Mouse (Mus musculus) layer of hippocampus, postnatal 25 days (tissue): ENCODE data around the gene Irf1. TPM values are rescaled to one million over a fixed set of nuclear protein-coding genes. Genes with fewer than 3 reads are reported as not detected.
A peak's percentile ranks its signal among the peaks of the same experiment; 100 is the strongest.

Source experiments
- DNase-seq, 2 experiments: peaks; one replicate each; pipeline ENCODE4 v3.0.0; 2022; ENCODE audit warnings: mixed read lengths in 2 of 2, low spot score in 1 of 2; ENCODE audit errors: extremely low spot score in 1 of 2
- total RNA-seq, 2 experiments: library from RNA; stranded (reverse); gene quantifications; 2 replicates each; pipeline ENCODE4 v1.2.3; 2021

The Irf1 gene
- total RNA-seq, 2 experiments from 2014 or later, result 7.6 to 7.7 TPM

DNA sequence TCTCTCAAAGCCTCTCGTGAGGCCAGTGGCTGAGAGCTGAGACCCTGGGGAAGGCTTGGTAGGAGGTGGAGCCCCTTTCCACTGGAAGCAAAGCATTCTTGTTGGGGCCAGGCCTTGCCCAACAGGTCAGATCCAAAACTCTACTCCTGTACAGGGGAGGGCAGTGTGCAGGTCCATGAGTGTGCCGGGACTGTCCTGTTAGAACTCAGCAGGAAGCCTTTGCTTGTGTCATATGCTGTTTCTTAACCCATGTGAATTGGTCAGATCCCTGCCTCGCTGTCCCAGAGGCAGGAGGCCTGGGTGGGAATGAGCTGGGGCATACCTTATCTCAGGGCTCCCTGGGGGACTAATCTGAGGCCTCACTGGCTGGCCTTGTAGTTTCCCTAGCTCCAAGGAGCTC lies 10.4 kb downstream of the Irf1 start:
- no peak for DNase-seq

- no peak for DNase-seq
Measured at GRCm38 (mm10) chr11:53781201-53781775, 11.5 kb downstream of the Irf1 start.

DNA sequence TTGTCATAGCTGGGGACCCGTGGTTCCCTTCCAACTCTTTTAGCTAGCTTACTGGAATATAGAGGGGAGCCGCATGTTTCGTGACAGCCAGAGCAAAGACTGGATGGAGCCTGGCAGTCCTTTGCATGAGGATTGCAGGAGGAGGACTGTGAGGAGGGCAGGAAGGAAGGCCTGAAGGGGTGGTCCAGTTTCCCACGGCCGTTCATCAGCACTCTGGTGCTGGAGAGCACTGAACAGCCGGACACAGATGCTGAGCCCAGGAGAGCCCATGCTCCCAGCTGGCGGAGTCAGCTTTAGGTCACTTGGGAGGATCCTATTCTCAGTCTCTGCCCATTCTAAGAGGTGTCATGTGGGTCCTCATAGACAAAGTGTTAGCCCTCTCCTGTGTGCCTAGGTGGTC lies 12.2 kb downstream of the Irf1 start:
- DNase-seq, result no peak

DNA sequence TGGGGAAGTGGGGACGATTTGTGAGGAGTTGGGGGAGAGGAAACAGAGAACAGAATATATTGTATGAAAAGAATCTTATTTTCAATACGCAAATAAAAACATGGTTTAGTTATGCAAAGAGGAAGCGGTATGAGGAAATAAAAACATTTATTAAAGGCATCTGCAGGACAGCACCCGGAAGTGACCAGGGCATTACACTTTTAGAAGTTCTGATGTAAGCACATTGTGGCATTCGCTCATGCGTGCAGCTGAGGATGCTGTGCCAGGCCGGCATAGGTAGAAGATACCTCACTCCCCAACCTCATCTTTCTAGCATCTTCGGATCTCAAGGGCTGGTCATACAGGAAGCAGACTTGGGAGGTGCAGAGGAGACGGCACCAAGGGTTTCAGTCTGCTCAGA lies 13.5 kb downstream of the Irf1 start:
- DNase-seq, result no peak

DNA sequence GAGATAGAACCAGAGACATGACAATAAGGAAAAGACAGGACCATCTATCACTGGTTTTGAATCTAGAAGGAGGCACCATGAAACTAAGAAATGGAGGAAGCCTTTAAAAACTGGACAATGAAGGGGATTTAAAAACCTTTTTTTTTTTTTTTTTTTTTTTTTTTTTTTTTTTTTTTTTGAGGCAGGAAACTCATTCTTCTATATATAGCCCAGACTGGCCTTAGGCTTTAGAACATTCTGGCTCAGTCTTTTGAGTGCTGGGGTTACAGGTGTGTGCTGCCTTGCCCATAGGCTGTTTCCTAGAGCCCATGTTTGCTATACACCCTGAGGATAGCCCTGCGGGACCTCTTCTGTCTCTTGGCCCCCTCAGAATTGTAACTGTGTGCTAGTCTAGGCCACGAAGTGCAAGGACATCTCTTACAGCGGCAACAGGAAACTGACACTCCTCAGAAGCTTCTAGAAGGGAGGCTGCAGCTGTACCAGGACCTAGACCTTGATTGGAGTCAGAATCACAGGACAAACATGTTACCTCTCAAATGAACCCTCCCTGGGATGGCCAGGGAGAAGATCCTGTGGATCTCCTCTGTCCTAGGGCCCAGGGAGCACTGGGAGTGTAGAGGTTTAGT lies 15.6 kb downstream of the Irf1 start:
- DNase-seq, result no peak

- no peak for DNase-seq
Measured at GRCm38 (mm10) chr11:53786058-53787031, 16.5 kb downstream of the Irf1 start.

GRCm38 (mm10) chr11:53788196-53788595 lies 18.4 kb downstream of the Irf1 start:
- no peak for DNase-seq

- no peak for DNase-seq
Measured at GRCm38 (mm10) chr11:53789277-53789676, 19.5 kb downstream of the Irf1 start.

GRCm38 (mm10) chr11:53792986-53793385 lies 23.2 kb downstream of the Irf1 start:
- peak in 1 of 2 experiments; percentile 13 for DNase-seq

GRCm38 (mm10) chr11:53794015-53794414 lies 24.2 kb downstream of the Irf1 start:
- no peak for DNase-seq

GRCm38 (mm10) chr11:53794671-53795557 lies 25.1 kb downstream of the Irf1 start:
- DNase-seq, result no peak

DNA sequence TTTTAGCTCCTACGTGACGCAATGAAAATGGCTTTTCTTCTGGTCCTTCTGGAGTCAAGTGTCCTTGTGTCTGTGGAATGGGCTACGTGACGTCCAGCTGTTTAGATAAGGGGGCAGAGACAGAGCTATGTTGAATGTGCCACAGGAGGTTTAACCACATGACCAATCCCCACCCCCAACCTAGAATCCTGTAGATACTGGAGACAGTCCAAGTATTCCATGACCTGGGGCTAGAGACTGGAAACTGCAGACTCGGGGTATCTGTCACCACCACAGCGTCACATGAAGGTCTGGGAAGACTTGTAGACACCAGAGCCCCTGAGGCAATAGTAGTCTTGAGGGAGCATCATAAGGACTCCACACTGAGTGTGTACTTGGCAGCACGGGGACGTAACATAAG lies 26.0 kb downstream of the Irf1 start:
- DNase-seq, result no peak

GRCm38 (mm10) chr11:53796409-53797151 lies 26.8 kb downstream of the Irf1 start:
- peak in 1 of 2 experiments; percentile 11 for DNase-seq

DNA sequence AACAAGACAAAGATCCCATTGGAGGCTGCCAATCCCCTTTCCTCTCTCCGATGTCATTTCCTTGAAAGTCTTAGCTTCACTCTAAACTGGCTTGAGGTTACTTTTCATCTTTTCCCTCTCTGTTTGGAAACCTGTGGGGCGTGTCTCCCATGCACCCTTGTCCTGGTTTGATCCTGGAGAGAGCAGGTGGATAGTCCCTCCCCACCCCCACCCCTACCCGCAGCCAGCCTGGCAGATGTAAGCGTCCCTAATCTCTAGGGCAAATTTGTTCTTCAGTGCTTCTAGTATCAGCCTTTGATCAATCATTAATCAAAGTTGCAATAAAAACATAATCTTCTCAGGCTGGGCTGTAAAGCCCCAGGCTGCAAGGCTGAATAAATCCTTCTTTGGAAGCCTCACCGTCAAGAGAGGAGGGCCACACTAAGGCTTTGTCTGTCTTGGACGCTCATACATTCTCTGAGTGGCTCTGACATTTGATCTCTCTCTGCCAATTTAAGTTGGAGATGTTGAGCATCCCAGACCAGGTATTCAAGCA lies 27.6 kb downstream of the Irf1 start:
- DNase-seq, result no peak

DNA sequence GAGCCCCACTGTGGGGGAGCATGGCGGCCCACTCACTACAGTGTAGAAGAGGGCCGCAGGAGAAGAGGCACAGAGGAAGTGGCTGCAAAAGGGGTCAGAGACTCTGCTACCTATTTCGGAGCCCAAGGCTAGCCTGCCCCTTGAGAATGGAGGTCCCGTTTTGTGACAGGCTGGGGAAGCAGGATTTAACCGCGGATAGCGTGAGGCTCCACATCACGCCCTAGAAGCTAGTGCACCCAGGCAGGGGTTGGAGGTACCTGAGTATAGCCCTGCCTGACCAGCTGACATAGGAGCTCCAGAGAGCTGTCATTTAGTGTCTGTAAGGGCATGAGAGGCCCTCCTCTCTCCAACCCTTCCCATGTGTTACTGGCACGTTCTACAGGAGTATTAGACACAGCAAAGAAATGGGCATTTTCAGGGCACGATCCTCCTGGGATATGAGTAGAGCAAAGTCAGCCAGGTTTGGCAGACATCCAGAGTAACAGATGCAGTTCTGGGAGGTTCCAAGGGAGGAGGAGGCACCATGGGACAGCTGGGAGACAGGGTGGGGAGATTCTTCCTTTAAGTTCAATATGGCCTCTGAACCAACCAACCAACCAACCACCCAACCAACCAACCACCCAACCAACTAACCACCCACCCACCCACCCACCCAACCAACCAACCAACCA lies 28.4 kb downstream of the Irf1 start:
- DNase-seq, result no peak

- no peak for DNase-seq
Measured at GRCm38 (mm10) chr11:53800036-53800435, 30.2 kb downstream of the Irf1 start.

DNA sequence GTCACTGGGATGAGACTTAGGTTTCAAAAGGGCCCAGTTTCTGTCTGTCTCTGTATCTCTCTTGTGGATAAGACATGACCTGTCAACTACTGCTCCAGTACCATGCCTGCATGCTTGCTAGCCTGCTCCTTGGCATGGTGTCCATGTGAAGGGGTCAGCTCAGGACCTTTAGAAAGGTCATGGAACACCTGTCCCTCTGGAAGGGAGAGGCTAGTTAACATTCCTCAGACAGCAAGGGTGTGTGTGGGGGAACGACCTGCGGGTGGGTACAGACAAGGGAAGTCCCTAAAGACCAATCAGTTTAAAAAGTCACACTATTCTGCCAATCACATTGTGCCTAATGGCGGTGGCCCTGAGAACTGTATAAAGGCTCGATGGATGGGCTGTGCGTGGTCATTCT lies 31.2 kb downstream of the Irf1 start:
- DNase-seq, result no peak

GRCm38 (mm10) chr11:53803093-53803492 lies 33.3 kb downstream of the Irf1 start:
- no peak for DNase-seq

- DNase-seq, result no peak
Measured at GRCm38 (mm10) chr11:53803494-53803893, 33.7 kb downstream of the Irf1 start.
